Mouse (Mus musculus): ENCODE measurements around the gene Tbk1. TPM values are rescaled to one million over a fixed set of nuclear protein-coding genes. Genes with fewer than 3 reads are reported as not detected.

The Tbk1 gene
- polyA plus RNA-seq, 1 experiment from 2014 or later, result 32.0 TPM

DNA sequence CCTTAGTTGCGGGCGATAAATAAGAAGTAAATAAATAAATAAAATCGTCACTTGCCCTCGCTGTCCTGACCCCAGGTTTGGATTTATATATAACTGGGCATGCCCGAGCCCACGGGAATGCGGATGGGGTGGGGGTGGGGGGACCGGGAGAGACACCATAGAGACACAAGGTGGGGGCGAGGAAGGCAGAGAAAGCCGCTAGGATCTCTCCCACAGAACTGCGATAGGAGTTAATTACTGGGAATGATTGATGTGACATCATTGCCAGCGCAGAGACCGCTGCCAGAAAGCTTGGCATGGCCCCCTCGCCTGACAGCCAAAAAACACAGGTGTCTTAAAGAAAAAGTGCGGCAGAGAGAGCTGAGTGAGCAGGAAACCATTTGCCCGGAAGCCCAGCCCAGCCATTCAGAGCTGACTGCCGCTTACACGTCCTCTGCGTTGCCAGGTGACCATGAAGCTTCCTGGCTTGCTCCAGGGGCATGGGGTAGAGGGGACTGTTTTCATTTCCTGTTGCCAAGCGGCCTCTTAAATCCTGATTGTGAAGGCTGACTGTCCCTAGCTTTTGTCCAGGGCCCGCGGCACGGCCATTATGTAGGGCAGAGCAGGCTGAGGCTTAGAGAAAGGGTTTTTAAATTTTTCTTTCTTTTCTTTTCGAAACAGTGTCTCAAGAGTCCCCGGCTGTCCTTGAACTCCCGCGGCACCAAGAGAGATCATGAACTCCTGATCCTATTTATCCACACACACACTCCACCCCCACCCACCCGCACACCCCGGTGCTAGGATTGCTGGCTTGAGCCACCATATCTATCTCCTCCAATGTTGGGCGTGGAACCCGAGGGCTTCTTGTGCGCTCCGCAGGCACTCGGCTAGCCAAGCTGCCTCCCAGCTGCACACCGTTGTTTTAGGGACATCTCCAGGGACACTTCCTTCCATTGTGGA lies 81.3 kb downstream of the Tbk1 start:
- DNase-seq (ENCODE audit: low spot score), result peak; percentile 66
- peak; percentile 84 for ATAC-seq (replicated peaks; ENCODE audit: low FRiP score)
- peak overlapping the region; percentile 77 for H3K27ac ChIP-seq (ENCODE audit: low read depth, low read length)
- peak overlapping the region; percentile 49 for H3K4me3 ChIP-seq (ENCODE audit: low read depth, low read length)
- H3K27me3 ChIP-seq (replicated peaks; ENCODE audit: control insufficient read depth, insufficient read depth, low read length), result no peaks in the 10 kb centered on the region
- peak overlapping the region; percentile 84 for H3K4me2 ChIP-seq
- H3K36me3 ChIP-seq (ENCODE audit: control insufficient read depth, insufficient read depth, low read length), result no peaks in the 10 kb centered on the region
- H3K9me3 ChIP-seq (ENCODE audit: control insufficient read depth, low read length), result no peaks in the 10 kb centered on the region
- H3K4me1 ChIP-seq (replicated peaks; ENCODE audit: control insufficient read depth, insufficient read depth, low read length), result peaks cover 37% of the 10 kb centered on the region
- peak overlapping the region; percentile 72 for H3K9ac ChIP-seq (ENCODE audit: low read depth, low read length)
- 21% methylated on average over 35 of the region's 35 CpGs for WGBS

- Histone ChIP-seq H3K9me3 (ENCODE audit: control insufficient read depth, low read length) (no peaks in the 10 kb centered on the region), H3K36me3 (ENCODE audit: control insufficient read depth, insufficient read depth, low read length) (no peaks in the 10 kb centered on the region), H3K4me2 (no peak overlapping the region), H3K4me3 (ENCODE audit: low read depth, low read length) (no peak overlapping the region), H3K27me3 (replicated peaks; ENCODE audit: control insufficient read depth, insufficient read depth, low read length) (no peaks in the 10 kb centered on the region), H3K9ac (ENCODE audit: low read depth, low read length) (no peak overlapping the region), H3K4me1 (replicated peaks; ENCODE audit: control insufficient read depth, insufficient read depth, low read length) (peaks cover 22% of the 10 kb centered on the region), H3K27ac (ENCODE audit: low read depth, low read length) (no peak overlapping the region)
- DNase-seq (ENCODE audit: low spot score) (no peak), ATAC-seq (replicated peaks; ENCODE audit: low FRiP score) (peak; percentile 39; the same call in 1 of the 2 replicates)
- 40% methylated on average over 5 of the region's 5 CpGs for WGBS
These were observed 85.4 kb downstream of the Tbk1 start for GRCm38 (mm10) chr10:121501160-121501559.

GRCm38 (mm10) chr10:121500034-121500433 lies 86.6 kb downstream of the Tbk1 start:
- no peak overlapping the region for H3K9ac ChIP-seq (ENCODE audit: low read depth, low read length)
- peaks cover 13% of the 10 kb centered on the region for H3K4me1 ChIP-seq (replicated peaks; ENCODE audit: control insufficient read depth, insufficient read depth, low read length)
- H3K4me3 ChIP-seq (ENCODE audit: low read depth, low read length), result no peak overlapping the region
- H3K36me3 ChIP-seq (ENCODE audit: control insufficient read depth, insufficient read depth, low read length), result no peaks in the 10 kb centered on the region
- H3K9me3 ChIP-seq (ENCODE audit: control insufficient read depth, low read length), result no peaks in the 10 kb centered on the region
- ATAC-seq (replicated peaks; ENCODE audit: low FRiP score) (no peak; the same call in 1 of the 2 replicates), DNase-seq (ENCODE audit: low spot score) (no peak)
- 66% methylated on average over 5 of the region's 5 CpGs for WGBS
- no peak overlapping the region for H3K27ac ChIP-seq (ENCODE audit: low read depth, low read length)
- H3K4me2 ChIP-seq, result no peak overlapping the region
- H3K27me3 ChIP-seq (replicated peaks; ENCODE audit: control insufficient read depth, insufficient read depth, low read length), result no peaks in the 10 kb centered on the region

DNA sequence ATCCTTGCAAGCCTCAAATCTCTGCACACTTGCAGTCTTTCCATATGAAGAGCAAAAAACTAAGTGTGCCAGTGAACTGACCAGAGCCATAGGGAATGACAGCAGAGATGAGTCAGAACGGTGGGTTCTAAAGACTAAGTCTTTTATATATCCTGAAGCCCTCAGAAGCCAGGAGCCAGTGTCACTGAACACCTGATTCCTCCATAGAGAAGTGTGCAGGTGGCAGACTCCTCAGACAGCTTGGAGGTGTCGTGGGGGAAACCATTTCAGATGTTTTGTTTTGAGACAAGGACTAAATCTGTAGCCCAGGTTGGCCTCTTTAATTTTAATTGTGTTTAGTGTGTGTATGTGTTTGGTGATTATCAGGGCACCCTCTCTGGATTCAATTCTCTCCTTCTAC lies 87.5 kb downstream of the Tbk1 start:
- 53% methylated on average over 2 of the region's 2 CpGs for WGBS
- Histone ChIP-seq H3K36me3 (ENCODE audit: control insufficient read depth, insufficient read depth, low read length) (no peaks in the 10 kb centered on the region), H3K27me3 (replicated peaks; ENCODE audit: control insufficient read depth, insufficient read depth, low read length) (no peaks in the 10 kb centered on the region), H3K4me1 (replicated peaks; ENCODE audit: control insufficient read depth, insufficient read depth, low read length) (peaks cover 9% of the 10 kb centered on the region; the same call in 1 of the 2 replicates), H3K9me3 (ENCODE audit: control insufficient read depth, low read length) (no peaks in the 10 kb centered on the region), H3K9ac (ENCODE audit: low read depth, low read length) (no peak overlapping the region), H3K4me2 (no peak overlapping the region), H3K27ac (ENCODE audit: low read depth, low read length) (no peak overlapping the region), H3K4me3 (ENCODE audit: low read depth, low read length) (no peak overlapping the region)
- no peak for ATAC-seq (replicated peaks; ENCODE audit: low FRiP score)
- DNase-seq (ENCODE audit: low spot score), result no peak

DNA sequence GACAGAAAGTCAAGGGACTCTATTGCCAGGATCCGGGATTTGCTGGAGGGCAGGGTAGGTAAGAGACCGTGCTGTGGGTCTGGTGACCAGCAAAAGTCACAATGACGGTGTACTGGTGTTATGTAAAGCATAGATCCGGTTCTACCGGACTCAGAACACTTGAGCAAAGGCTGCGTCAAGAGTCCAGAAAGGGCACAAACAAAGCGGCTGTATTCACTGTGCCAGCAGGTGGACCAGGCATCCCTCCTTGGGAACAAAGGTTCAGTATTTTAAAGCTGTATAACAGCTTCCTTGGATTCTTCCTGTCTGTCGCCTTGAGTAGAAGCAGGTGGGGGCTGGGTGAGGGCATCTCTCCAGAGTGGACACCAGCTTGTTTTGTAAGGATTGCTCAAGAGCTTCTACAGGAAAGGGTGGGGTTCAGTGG lies 88.1 kb downstream of the Tbk1 start:
- DNase-seq (ENCODE audit: low spot score) (no peak), ATAC-seq (replicated peaks; ENCODE audit: low FRiP score) (0 out of 2 replicates have a peak, but pooled peaks have one; percentile 15)
- Histone ChIP-seq H3K4me2 (no peak overlapping the region; the same call in 1 of the 2 replicates), H3K9me3 (ENCODE audit: control insufficient read depth, low read length) (no peaks in the 10 kb centered on the region), H3K27me3 (replicated peaks; ENCODE audit: control insufficient read depth, insufficient read depth, low read length) (no peaks in the 10 kb centered on the region), H3K27ac (ENCODE audit: low read depth, low read length) (peak overlapping the region; percentile 68), H3K4me1 (replicated peaks; ENCODE audit: control insufficient read depth, insufficient read depth, low read length) (peaks cover 14% of the 10 kb centered on the region; the same call in 1 of the 2 replicates), H3K36me3 (ENCODE audit: control insufficient read depth, insufficient read depth, low read length) (no peaks in the 10 kb centered on the region), H3K4me3 (ENCODE audit: low read depth, low read length) (no peak overlapping the region), H3K9ac (ENCODE audit: low read depth, low read length) (no peak overlapping the region)
- 57% methylated on average over 8 of the region's 8 CpGs for WGBS

- WGBS, result 45% methylated on average over 7 of the region's 7 CpGs
- Histone ChIP-seq H3K9ac (ENCODE audit: low read depth, low read length) (no peak overlapping the region), H3K4me1 (replicated peaks; ENCODE audit: control insufficient read depth, insufficient read depth, low read length) (peaks cover 16% of the 10 kb centered on the region; the same call in 1 of the 2 replicates), H3K36me3 (ENCODE audit: control insufficient read depth, insufficient read depth, low read length) (no peaks in the 10 kb centered on the region), H3K4me3 (ENCODE audit: low read depth, low read length) (no peak overlapping the region), H3K27me3 (replicated peaks; ENCODE audit: control insufficient read depth, insufficient read depth, low read length) (no peaks in the 10 kb centered on the region), H3K9me3 (ENCODE audit: control insufficient read depth, low read length) (no peaks in the 10 kb centered on the region), H3K27ac (ENCODE audit: low read depth, low read length) (peak overlapping the region; percentile 68), H3K4me2 (peak overlapping the region; percentile 18; the same call in 1 of the 2 replicates)
- no peak for DNase-seq (ENCODE audit: low spot score)
- ATAC-seq (replicated peaks; ENCODE audit: low FRiP score), result no peak
These were observed 88.6 kb downstream of the Tbk1 start for GRCm38 (mm10) chr10:121497968-121498367.

DNA sequence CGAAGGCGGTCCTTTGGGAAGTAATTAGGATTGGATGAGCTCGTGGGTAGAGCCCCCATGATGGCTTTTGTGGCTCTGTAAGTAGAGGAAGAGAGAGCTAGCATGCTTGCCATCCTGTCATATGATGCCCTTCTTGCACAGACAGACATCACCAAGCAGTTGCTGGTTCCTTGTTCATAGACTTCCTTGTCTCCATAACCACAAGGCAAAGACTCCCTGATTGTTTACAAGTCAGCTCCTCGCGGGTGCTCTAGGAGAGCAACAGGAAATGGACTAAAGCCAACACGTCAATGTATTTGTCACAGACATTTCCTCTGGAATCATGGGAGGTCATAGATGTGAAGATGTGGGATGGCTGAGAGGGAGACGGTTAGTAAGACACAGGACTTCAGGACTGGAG lies 90.0 kb downstream of the Tbk1 start:
- Histone ChIP-seq H3K27ac (ENCODE audit: low read depth, low read length) (no peak overlapping the region), H3K4me2 (no peak overlapping the region), H3K27me3 (replicated peaks; ENCODE audit: control insufficient read depth, insufficient read depth, low read length) (no peaks in the 10 kb centered on the region), H3K9ac (ENCODE audit: low read depth, low read length) (no peak overlapping the region), H3K4me3 (ENCODE audit: low read depth, low read length) (no peak overlapping the region), H3K4me1 (replicated peaks; ENCODE audit: control insufficient read depth, insufficient read depth, low read length) (peaks cover 25% of the 10 kb centered on the region), H3K36me3 (ENCODE audit: control insufficient read depth, insufficient read depth, low read length) (no peaks in the 10 kb centered on the region), H3K9me3 (ENCODE audit: control insufficient read depth, low read length) (no peaks in the 10 kb centered on the region)
- no peak for DNase-seq (ENCODE audit: low spot score)
- ATAC-seq (replicated peaks; ENCODE audit: low FRiP score), result no peak
- WGBS, result 54% methylated on average over 7 of the region's 7 CpGs
